Mouse (Mus musculus) duodenum, adult 2 months (tissue): ENCODE results near the gene Klhl21. TPM values are rescaled to one million over a fixed set of nuclear protein-coding genes. Genes with fewer than 3 reads are reported as not detected.

Experiments
- polyA plus RNA-seq: library from polyadenylated mRNA; depleted of rRNA; stranded (reverse); fragments of >200 nt; gene quantifications from 2 replicates; pipeline ENCODE4 v1.2.3, GENCODE M21; 2012; ENCODE audit warnings: low replicate concordance; rRNA removed

Klhl21 gene
- polyA plus RNA-seq: 19.2 and 22.7 TPM in 2 replicates

DNA sequence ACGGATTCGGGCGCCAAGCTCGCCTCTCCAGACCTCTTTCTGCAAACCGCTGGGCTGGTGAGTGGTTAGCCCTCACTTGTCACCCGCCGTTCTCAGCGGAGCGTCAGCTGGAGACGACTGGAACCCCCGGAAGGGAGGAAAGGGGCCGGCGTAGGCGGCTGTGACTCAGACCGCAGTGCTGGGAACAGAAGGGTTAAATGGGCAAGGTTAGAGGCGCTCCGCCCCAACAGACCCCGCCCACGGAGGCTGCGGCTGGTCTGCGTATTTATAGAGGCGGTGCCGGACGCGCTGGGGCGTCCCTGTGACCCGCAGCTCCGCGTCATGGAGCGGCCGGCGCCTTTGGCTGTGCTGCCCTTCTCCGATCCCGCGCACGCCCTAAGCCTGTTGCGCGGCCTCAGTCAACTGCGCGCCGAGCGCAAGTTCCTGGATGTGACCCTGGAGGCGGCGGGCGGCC, at the start of gene Klhl21:
Gene Klhl21, plus strand, starts transcription at position 182 of the 454 bp plus-strand sequence.

DNA sequence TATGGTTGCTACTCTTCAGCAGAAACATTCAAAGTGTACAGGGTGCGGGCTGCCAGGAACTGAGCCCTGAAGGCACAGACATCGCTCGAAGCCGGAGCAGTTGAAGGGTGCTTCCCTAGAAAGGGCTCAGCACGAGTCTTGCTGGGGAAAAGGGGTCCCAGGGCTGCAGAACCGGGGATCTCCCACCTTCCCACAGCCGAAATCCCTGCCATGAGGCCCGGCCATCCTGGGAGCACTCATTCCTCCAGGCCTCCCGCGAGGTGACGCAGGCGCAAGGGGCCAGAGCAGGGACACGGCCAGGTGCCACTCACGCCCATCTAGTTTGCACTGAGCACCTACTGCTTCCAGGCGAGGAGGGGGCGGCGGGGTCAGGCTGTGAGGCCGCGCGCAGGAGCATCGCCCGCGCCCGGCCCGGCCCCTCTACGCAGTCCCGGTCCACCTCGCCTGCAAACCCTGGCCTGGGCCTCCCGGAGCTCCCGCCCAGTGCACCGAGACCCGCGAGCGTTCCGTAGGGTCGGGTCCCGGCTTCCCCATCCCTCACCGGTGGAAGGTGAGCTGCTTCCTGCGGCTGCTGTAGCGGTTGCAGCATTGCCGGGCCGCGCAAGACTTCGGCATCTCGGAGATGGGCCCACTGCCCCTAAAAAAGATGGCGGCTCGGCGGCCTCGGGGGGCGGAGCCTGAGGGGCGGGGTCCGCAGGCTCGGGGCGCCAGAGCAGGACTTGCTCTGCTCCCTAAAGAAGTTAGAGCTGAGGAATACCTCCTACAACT, 20.1 kb upstream of the Klhl21 start, which contains the start of gene Thap3:
Gene Thap3, minus strand, starts transcription at position 656 of the 768 bp plus-strand sequence.

DNA sequence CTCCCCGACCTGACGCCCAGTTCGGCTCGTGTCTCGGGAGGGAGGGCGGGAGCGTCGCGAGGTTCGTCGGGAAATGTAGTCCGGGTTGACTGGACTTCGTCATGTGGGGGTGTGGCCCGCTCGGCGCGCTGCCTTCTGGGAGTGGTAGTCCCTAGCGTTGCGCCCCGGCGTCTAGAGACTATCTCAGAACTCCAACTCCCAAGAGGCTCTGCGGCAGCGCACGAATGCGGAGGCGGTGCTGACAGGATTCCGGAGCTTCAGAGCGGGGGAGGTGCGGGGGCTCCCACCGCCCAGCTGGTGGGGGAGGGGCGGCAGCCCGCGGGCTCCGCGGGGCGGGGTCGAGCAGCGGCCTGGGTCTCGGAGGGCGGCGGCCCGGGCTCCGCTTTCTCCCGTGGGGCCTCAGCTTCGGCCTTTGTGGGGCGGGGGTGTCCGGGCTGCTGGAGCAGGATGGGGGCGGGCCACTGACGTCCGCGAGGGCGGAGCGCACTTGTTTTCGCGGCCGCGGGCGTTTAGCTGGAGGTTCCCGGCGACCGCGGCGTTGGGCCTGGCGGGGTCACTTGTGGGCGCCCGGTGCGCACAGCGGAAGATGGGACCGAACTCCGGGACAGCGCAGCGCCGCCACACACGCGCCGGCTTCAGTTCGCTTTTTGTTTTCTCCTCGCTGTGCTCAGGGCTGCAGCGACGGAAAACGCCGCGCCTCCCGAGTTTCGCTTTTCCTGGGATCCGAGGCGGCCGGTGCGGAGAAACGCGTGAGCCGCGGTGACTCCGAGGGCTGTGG, 12.2 kb upstream of the Klhl21 start, which contains the start of gene Phf13:
Gene Phf13, minus strand, starts transcription at position 86 of the 778 bp plus-strand sequence.

DNA sequence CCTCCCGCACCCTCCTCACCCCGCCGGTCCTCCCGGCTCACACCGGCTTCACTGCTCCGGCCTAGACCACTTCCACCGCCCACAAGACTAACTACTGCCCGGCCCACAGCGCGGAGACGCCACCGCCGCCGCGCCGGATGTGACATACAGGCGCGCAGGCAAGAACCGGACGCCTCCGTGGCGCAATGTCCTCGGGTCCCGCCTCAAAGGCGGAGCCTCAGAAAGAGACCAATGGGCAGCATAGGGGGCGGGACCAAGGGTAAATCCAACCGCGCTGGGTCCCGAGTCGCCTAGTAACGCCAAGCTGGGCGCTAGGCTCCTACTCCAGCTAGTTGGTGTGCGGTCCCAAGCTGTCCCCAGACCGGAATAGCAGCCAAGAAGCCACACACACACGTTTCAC, 18.9 kb downstream of the Klhl21 start, which contains the start of gene Zbtb48:
Gene Zbtb48, minus strand, starts transcription at position 148 of the 400 bp plus-strand sequence.

DNA sequence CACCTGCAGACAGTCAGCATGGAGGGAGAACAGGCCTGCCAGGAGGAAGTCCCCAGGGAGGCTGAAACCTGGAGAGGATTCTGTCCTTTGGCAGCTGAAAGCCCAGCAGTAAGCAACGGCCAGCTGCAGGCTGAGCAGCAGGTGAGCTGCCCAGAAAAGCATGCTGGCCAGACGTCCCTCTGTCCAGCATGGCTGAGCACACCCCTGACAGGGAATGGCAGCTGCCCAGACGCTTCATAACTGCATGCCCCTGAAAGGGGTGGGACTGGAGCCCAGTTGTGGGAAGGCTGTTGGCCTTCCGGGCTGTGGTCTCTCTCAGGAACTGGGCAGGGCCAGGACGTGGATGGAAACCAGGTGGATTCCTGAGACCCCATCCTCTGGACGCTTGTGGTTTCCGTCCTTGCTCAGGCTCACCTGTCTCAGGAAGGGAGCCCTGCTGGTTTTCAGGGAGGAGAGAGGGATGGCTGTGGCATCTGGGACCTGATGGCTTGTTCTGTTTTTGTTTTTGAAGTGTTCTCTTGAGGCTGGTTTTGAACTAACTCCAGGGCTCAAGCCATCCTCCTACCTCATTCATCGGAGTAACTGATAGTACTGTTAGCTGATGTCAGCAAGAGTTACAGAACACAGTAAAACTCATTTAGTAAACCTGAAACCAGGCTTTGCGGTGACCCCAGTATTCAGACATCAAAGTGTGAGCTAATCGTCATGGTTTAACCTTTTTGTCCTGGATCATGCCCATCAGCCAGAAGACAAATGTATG, 29.8 kb downstream of the Klhl21 start, which contains the start of gene Tas1r1:
Gene Tas1r1, minus strand, starts transcription at position 344 of the 760 bp plus-strand sequence.

DNA sequence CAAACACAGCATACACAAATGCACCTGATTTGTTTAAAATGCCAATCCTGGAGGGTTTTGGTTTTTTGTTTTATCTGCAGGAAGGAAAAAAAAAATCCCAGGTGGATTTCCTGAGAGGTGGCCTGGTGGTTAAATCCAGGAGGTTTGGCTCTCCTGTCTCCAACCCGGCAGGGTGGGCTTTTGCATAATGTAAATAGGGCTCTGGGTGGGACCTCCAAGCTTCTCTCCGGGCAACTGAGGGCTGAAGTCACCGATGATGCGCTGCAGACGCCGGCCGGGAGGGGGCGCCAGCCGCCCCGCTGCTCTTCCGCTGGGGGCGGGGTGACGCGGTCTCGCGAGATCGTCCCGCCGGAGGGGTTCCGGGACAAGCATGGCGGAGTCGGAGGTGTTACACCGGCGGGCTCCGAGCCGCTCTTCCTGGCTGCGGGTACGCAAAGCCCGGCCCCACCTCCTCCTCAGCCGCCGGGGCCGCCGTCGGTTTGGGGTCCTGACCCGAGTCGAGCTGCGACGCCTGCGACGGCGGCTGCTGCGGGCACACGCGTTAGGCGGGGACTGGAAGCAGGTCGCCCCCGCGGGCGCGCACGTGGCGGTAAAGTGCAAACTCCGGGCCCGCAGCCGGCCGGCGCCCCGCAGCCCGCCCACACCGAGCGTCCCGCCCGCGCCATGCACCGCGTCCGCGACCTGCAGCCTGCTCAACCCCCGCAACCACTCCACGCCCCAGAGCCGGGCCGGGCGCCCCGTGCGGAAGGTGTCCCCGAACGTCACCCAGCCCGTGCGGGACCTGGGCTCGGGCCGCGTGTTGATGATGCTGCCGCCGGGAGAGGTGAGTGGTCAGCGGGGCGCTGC, 30.6 kb downstream of the Klhl21 start, which contains the start of gene Nol9:
Gene Nol9, plus strand, starts transcription at position 337 of the 846 bp plus-strand sequence.

Other genes starting within 250 kb of the Klhl21 start
- gene Camta1, start 146.9 kb upstream of the Klhl21 start, polyA plus RNA-seq: 2.6 TPM in 2 replicates
- 41.2 and 55.6 TPM in 2 replicates for gene Dnajc11, start 75.1 kb upstream of the Klhl21 start, polyA plus RNA-seq
- gene Thap3, start 19.8 kb upstream of the Klhl21 start, polyA plus RNA-seq: 19.8 and 34.8 TPM in 2 replicates
- gene Phf13, start 12.5 kb upstream of the Klhl21 start, polyA plus RNA-seq: 6.5 and 6.9 TPM in 2 replicates
- gene Zbtb48, start 18.9 kb downstream of the Klhl21 start, polyA plus RNA-seq: 9.2 and 15.2 TPM in 2 replicates
- gene Tas1r1, start 29.8 kb downstream of the Klhl21 start, polyA plus RNA-seq: 0.05 TPM in 2 replicates
- 12.9 and 13.8 TPM in 2 replicates for gene Nol9, start 30.5 kb downstream of the Klhl21 start, polyA plus RNA-seq
- 9.6 and 17.1 TPM in 2 replicates for gene Plekhg5, start 63.7 kb downstream of the Klhl21 start, polyA plus RNA-seq
- 3.0 and 4.1 TPM in 2 replicates for gene Tnfrsf25, start 107.1 kb downstream of the Klhl21 start, polyA plus RNA-seq
- 273 and 642 TPM in 2 replicates for gene Espn, start 143.6 kb downstream of the Klhl21 start, polyA plus RNA-seq
- 9.6 and 49.1 TPM in 2 replicates for gene Hes2, start 150.1 kb downstream of the Klhl21 start, polyA plus RNA-seq
- gene Acot7, start 169.3 kb downstream of the Klhl21 start, polyA plus RNA-seq: 29.0 and 38.7 TPM in 2 replicates